Mouse (Mus musculus) forebrain, embryonic 12.5 days (tissue): Measurements from ENCODE around the gene Adam10. TPM values are rescaled to one million over a fixed set of nuclear protein-coding genes. Genes with fewer than 3 reads are reported as not detected.

Experiments
- ATAC-seq: fragments of 200-750 bp; cut with Nextera tagmentation; 2 replicates; pipeline ENCODE4 v1.8.0; 2017; ENCODE audit warnings: moderate TSS enrichment; ENCODE audit not compliant: low FRiP score
- H3K27ac ChIP-seq: fragments of 300-500 bp; sonication (generic); 2 replicates; pipeline ENCODE4 v1.5.1; 2016; ENCODE audit warnings: mild to moderate bottlenecking
- H3K27me3 ChIP-seq: fragments of 300-500 bp; sonication (generic); 2 replicates; pipeline ENCODE4 v1.6.1; 2016; ENCODE audit warnings: mild to moderate bottlenecking
- H3K36me3 ChIP-seq: fragments of 300-500 bp; sonication (generic); replicated peaks from 2 replicates; pipeline ENCODE4 v1.6.1; 2016; ENCODE audit warnings: mild to moderate bottlenecking
- H3K4me1 ChIP-seq: fragments of 300-500 bp; sonication (generic); 2 replicates; pipeline ENCODE4 v1.6.1; 2016
- H3K4me2 ChIP-seq: fragments of 300-500 bp; sonication (generic); 2 replicates; pipeline ENCODE4 v1.6.1; 2016; ENCODE audit warnings: mild to moderate bottlenecking, moderate library complexity
- H3K4me3 ChIP-seq: fragments of 300-500 bp; sonication (generic); replicated peaks from 2 replicates; pipeline ENCODE4 v1.5.1; 2016; ENCODE audit warnings: mild to moderate bottlenecking
- H3K9ac ChIP-seq: fragments of 300-500 bp; sonication (generic); 2 replicates; pipeline ENCODE4 v1.6.1; 2016; ENCODE audit warnings: mild to moderate bottlenecking
- H3K9me3 ChIP-seq: fragments of 300-500 bp; sonication (generic); 2 replicates; pipeline ENCODE4 v1.6.1; 2016
- WGBS: fragments of 180-500 bp; shearing (Covaris S2); methylation state at CpG from one replicate; pipeline ENCODE4 v1.1.7; 2016; 5-methylcytosine and 5-hydroxymethylcytosine counted together
- microRNA-seq: library from miRNA; unstranded; fragments of <30 nt; microRNA quantifications from one replicate; pipeline ENCODE4, GENCODE M21; 2017
- polyA plus RNA-seq: library from polyadenylated mRNA; unstranded; fragments of >200 nt; fragmentation: Nextera tagmentation; extraction: Ambion mirVana; gene quantifications from 2 replicates; pipeline ENCODE4 v1.2.1, GENCODE M21; 2016

The Adam10 gene
- polyA plus RNA-seq, 1 experiment from 2014 or later: 78.8 TPM

- no peak overlapping the region for H3K9ac ChIP-seq
- no peak overlapping the region for H3K27ac ChIP-seq
- 86% methylated on average over 3 of the region's 3 CpGs for WGBS
These were observed 123.0 kb downstream of the Adam10 start for GRCm38 (mm10) chr9:70801761-70802160.

GRCm38 (mm10) chr9:70802816-70803215 is 124.0 kb downstream of the Adam10 start:
- WGBS: 76% methylated on average over 3 of the region's 3 CpGs

More at GRCm38 (mm10) chr9:70801761-70802160, 123.0 kb downstream of the Adam10 start:
- ATAC-seq: no peak
- Histone ChIP-seq H3K4me3 (no peak overlapping the region), H3K4me2 (no peak overlapping the region), H3K27me3 (no peaks in the 10 kb centered on the region), H3K36me3 (no peaks in the 10 kb centered on the region), H3K9me3 (no peaks in the 10 kb centered on the region), H3K4me1 (peaks cover 7% of the 10 kb centered on the region)

GRCm38 (mm10) chr9:70806069-70806468 is 127.3 kb downstream of the Adam10 start:
- Histone ChIP-seq H3K4me2 (no peak overlapping the region), H3K9ac (no peak overlapping the region), H3K27ac (no peak overlapping the region), H3K4me1 (peaks cover 9% of the 10 kb centered on the region), H3K36me3 (no peaks in the 10 kb centered on the region), H3K4me3 (no peak overlapping the region), H3K27me3 (no peaks in the 10 kb centered on the region), H3K9me3 (no peaks in the 10 kb centered on the region)
- WGBS: 72% methylated on average over 1 of the region's 1 CpGs
- ATAC-seq: no peak

More at GRCm38 (mm10) chr9:70802816-70803215, 124.0 kb downstream of the Adam10 start:
- H3K4me1 ChIP-seq: peaks cover 7% of the 10 kb centered on the region
- H3K9ac ChIP-seq: no peak overlapping the region
- no peak overlapping the region for H3K4me2 ChIP-seq
- no peaks in the 10 kb centered on the region for H3K9me3 ChIP-seq
- H3K27ac ChIP-seq: no peak overlapping the region
- no peak for ATAC-seq
- H3K4me3 ChIP-seq: no peak overlapping the region
- H3K27me3 ChIP-seq: no peaks in the 10 kb centered on the region
- no peaks in the 10 kb centered on the region for H3K36me3 ChIP-seq

GRCm38 (mm10) chr9:70807714-70808113 is 128.9 kb downstream of the Adam10 start:
- ATAC-seq: no peak
- WGBS: 78% methylated on average over 11 of the region's 11 CpGs
- Histone ChIP-seq H3K9me3 (no peaks in the 10 kb centered on the region), H3K27ac (no peak overlapping the region), H3K4me1 (peaks cover 9% of the 10 kb centered on the region), H3K27me3 (no peaks in the 10 kb centered on the region), H3K9ac (no peak overlapping the region), H3K4me3 (no peak overlapping the region), H3K4me2 (no peak overlapping the region), H3K36me3 (no peaks in the 10 kb centered on the region)

- Histone ChIP-seq H3K4me1 (peaks cover 18% of the 10 kb centered on the region), H3K4me2 (no peak overlapping the region), H3K36me3 (no peaks in the 10 kb centered on the region), H3K4me3 (no peak overlapping the region), H3K9me3 (no peaks in the 10 kb centered on the region), H3K27ac (no peak overlapping the region), H3K9ac (no peak overlapping the region), H3K27me3 (no peaks in the 10 kb centered on the region)
- whole genome bisulfite sequencing: 96% methylated on average over 12 of the region's 12 CpGs
- ATAC-seq: no peak
These were observed 133.8 kb downstream of the Adam10 start for GRCm38 (mm10) chr9:70812551-70812950.

GRCm38 (mm10) chr9:70816701-70817305 is 138.0 kb downstream of the Adam10 start:
- no peak overlapping the region for H3K4me3 ChIP-seq
- peaks cover 11% of the 10 kb centered on the region for H3K4me1 ChIP-seq
- no peak overlapping the region for H3K27ac ChIP-seq
- H3K27me3 ChIP-seq: no peaks in the 10 kb centered on the region
- no peaks in the 10 kb centered on the region for H3K9me3 ChIP-seq
- ATAC-seq: no peak
- 65% methylated on average over 14 of the region's 14 CpGs for WGBS
- H3K36me3 ChIP-seq: no peaks in the 10 kb centered on the region
- H3K4me2 ChIP-seq: no peak overlapping the region
- no peak overlapping the region for H3K9ac ChIP-seq

GRCm38 (mm10) chr9:70817396-70817795 is 138.6 kb downstream of the Adam10 start:
- no peak overlapping the region for H3K9ac ChIP-seq
- H3K27me3 ChIP-seq: no peaks in the 10 kb centered on the region
- H3K36me3 ChIP-seq: no peaks in the 10 kb centered on the region
- H3K4me1 ChIP-seq: peaks cover 11% of the 10 kb centered on the region
- 13% methylated on average over 1 of the region's 1 CpGs for WGBS
- no peak overlapping the region for H3K4me3 ChIP-seq
- no peaks in the 10 kb centered on the region for H3K9me3 ChIP-seq
- no peak overlapping the region for H3K4me2 ChIP-seq
- no peak overlapping the region for H3K27ac ChIP-seq
- ATAC-seq: no peak

GRCm38 (mm10) chr9:70818739-70819138 is 139.9 kb downstream of the Adam10 start:
- Histone ChIP-seq H3K4me2 (no peak overlapping the region), H3K4me3 (no peak overlapping the region), H3K9me3 (no peaks in the 10 kb centered on the region), H3K9ac (no peak overlapping the region), H3K27ac (no peak overlapping the region), H3K27me3 (no peaks in the 10 kb centered on the region), H3K4me1 (peaks cover 11% of the 10 kb centered on the region), H3K36me3 (no peaks in the 10 kb centered on the region)
- 86% methylated on average over 14 of the region's 14 CpGs for WGBS
- no peak for ATAC-seq

GRCm38 (mm10) chr9:70824103-70824502 is 145.3 kb downstream of the Adam10 start:
- H3K4me3 ChIP-seq: no peak overlapping the region
- H3K9ac ChIP-seq: no peak overlapping the region
- 79% methylated on average over 3 of the region's 3 CpGs for WGBS
- ATAC-seq: no peak
- no peaks in the 10 kb centered on the region for H3K9me3 ChIP-seq
- H3K4me1 ChIP-seq: no peaks in the 10 kb centered on the region
- no peaks in the 10 kb centered on the region for H3K36me3 ChIP-seq
- H3K27ac ChIP-seq: no peak overlapping the region
- H3K4me2 ChIP-seq: no peak overlapping the region
- no peaks in the 10 kb centered on the region for H3K27me3 ChIP-seq

GRCm38 (mm10) chr9:70827911-70828310 is 149.1 kb downstream of the Adam10 start:
- no peak overlapping the region for H3K4me2 ChIP-seq
- H3K4me3 ChIP-seq: no peak overlapping the region
- ATAC-seq: no peak
- H3K36me3 ChIP-seq: no peaks in the 10 kb centered on the region
- no peaks in the 10 kb centered on the region for H3K27me3 ChIP-seq
- H3K27ac ChIP-seq: no peak overlapping the region
- 92% methylated on average over 6 of the region's 6 CpGs for WGBS
- no peak overlapping the region for H3K9ac ChIP-seq
- H3K4me1 ChIP-seq: no peaks in the 10 kb centered on the region
- H3K9me3 ChIP-seq: no peaks in the 10 kb centered on the region

Small RNA genes within 50 kb of the gene (microRNA-seq; reads per million reads assigned to microRNA genes)
- not detected for gene Gm25149

Other genes starting within 250 kb of the Adam10 start
- 43.0 and 45.8 TPM in 2 replicates for gene Rnf111, start 175.3 kb upstream of the Adam10 start, polyA plus RNA-seq
- 79.7 and 85.8 TPM in 2 replicates for gene Sltm, start 136.2 kb upstream of the Adam10 start, polyA plus RNA-seq
- 0.47 and 0.85 TPM in 2 replicates for gene Gm10642, start 22.7 kb upstream of the Adam10 start, polyA plus RNA-seq
- gene Mindy2, start 21.8 kb upstream of the Adam10 start, polyA plus RNA-seq: 13.4 and 13.7 TPM in 2 replicates